Mouse (Mus musculus): Measurements from ENCODE around the gene Gm49398. TPM values are rescaled to one million over a fixed set of nuclear protein-coding genes. Genes with fewer than 3 reads are reported as not detected.

Gm49398 gene
- not detected in 2 replicates for polyA plus RNA-seq (2011; ENCODE audit: insufficient read depth, insufficient read length, low replicate concordance, missing spikeins)

GRCm38 (mm10) chr13:61288739-61289138 is at the start of gene Gm49398:
Gene Gm49398 (minus strand): TSS chr13:61288839.
- no peak within 1 kb of the TSS for H3K27ac ChIP-seq (ENCODE audit: control insufficient read depth, insufficient read depth, low read depth, low read length, poor library complexity)
- no peak for TF ChIP-seq POLR2A (IDR thresholded peaks at IDR 0.05; ENCODE audit: borderline replicate concordance, control insufficient read depth, low read depth, low read length)
- TF ChIP-seq CTCF (IDR thresholded peaks at IDR 0.05; ENCODE audit: control insufficient read depth, insufficient read depth, low read length) = no peak
- no peak within 1 kb of the TSS for H3K4me3 ChIP-seq (replicated peaks; ENCODE audit: control insufficient read depth, low read depth, low read length)
- no peaks in the 10 kb centered on the region for H3K4me1 ChIP-seq (ENCODE audit: control insufficient read depth, insufficient read depth, low read length)
- 77% methylated on average over 2 of the region's 2 CpGs for WGBS

- no peak within 1 kb of the TSS for H3K27ac ChIP-seq (ENCODE audit: control insufficient read depth, insufficient read depth, low read depth, low read length, poor library complexity)
- TF ChIP-seq CTCF (IDR thresholded peaks at IDR 0.05; ENCODE audit: control insufficient read depth, insufficient read depth, low read length) (no peak), POLR2A (IDR thresholded peaks at IDR 0.05; ENCODE audit: borderline replicate concordance, control insufficient read depth, low read depth, low read length) (no peak)
- no peaks in the 10 kb centered on the region for H3K4me1 ChIP-seq (ENCODE audit: control insufficient read depth, insufficient read depth, low read length)
- WGBS = 81% methylated on average over 2 of the region's 2 CpGs
- H3K4me3 ChIP-seq (replicated peaks; ENCODE audit: control insufficient read depth, low read depth, low read length) = no peak within 1 kb of the TSS
These were observed 33.4 kb downstream of the Gm49398 start, which contains the start of gene Cts8 for GRCm38 (mm10) chr13:61255258-61255657. Gene Cts8 (minus strand): TSS chr13:61255358.

- H3K4me1 ChIP-seq (ENCODE audit: control insufficient read depth, insufficient read depth, low read length) = no peaks in the 10 kb centered on the region
- no peak for TF ChIP-seq POLR2A (IDR thresholded peaks at IDR 0.05; ENCODE audit: borderline replicate concordance, control insufficient read depth, low read depth, low read length)
- peak; percentile 62 for TF ChIP-seq CTCF (IDR thresholded peaks at IDR 0.05; ENCODE audit: control insufficient read depth, insufficient read depth, low read length)
- no peak overlapping the region for H3K27ac ChIP-seq (ENCODE audit: control insufficient read depth, insufficient read depth, low read depth, low read length, poor library complexity)
- no peak overlapping the region for H3K4me3 ChIP-seq (replicated peaks; ENCODE audit: control insufficient read depth, low read depth, low read length)
- 32% methylated on average over 13 of the region's 13 CpGs for WGBS
These were observed 47.3 kb downstream of the Gm49398 start for GRCm38 (mm10) chr13:61241076-61241947.

GRCm38 (mm10) chr13:61203310-61203709 is 85.3 kb downstream of the Gm49398 start, which contains the start of gene Cts6:
Gene Cts6 (minus strand): TSS chr13:61203410.
- no peak within 1 kb of the TSS for H3K27ac ChIP-seq (ENCODE audit: control insufficient read depth, insufficient read depth, low read depth, low read length, poor library complexity)
- TF ChIP-seq CTCF (IDR thresholded peaks at IDR 0.05; ENCODE audit: control insufficient read depth, insufficient read depth, low read length) = no peak
- TF ChIP-seq POLR2A (IDR thresholded peaks at IDR 0.05; ENCODE audit: borderline replicate concordance, control insufficient read depth, low read depth, low read length) = no peak
- 82% methylated on average over 3 of the region's 3 CpGs for WGBS
- no peak within 1 kb of the TSS for H3K4me3 ChIP-seq (replicated peaks; ENCODE audit: control insufficient read depth, low read depth, low read length)
- no peaks in the 10 kb centered on the region for H3K4me1 ChIP-seq (ENCODE audit: control insufficient read depth, insufficient read depth, low read length)

Other genes starting within 250 kb of the Gm49398 start
- gene Ctsq, start 248.2 kb downstream of the Gm49398 start, polyA plus RNA-seq (2011; ENCODE audit: insufficient read depth, insufficient read length, low replicate concordance, missing spikeins) = not detected in 2 replicates
- not detected in 2 replicates for gene Ctsr, start 124.6 kb downstream of the Gm49398 start, polyA plus RNA-seq (2011; ENCODE audit: insufficient read depth, insufficient read length, low replicate concordance, missing spikeins)
- not detected in 2 replicates for gene Cts6, start 85.4 kb downstream of the Gm49398 start, polyA plus RNA-seq (2011; ENCODE audit: insufficient read depth, insufficient read length, low replicate concordance, missing spikeins)
- not detected in 2 replicates for gene Cts8, start 33.5 kb downstream of the Gm49398 start, polyA plus RNA-seq (2011; ENCODE audit: insufficient read depth, insufficient read length, low replicate concordance, missing spikeins)
- gene Cts7, start 69.4 kb upstream of the Gm49398 start, polyA plus RNA-seq (2011; ENCODE audit: insufficient read depth, insufficient read length, low replicate concordance, missing spikeins) = not detected in 2 replicates